Mouse (Mus musculus): Measurements from ENCODE around the gene Atp1a1. TPM values are rescaled to one million over a fixed set of nuclear protein-coding genes. Genes with fewer than 3 reads are reported as not detected.

The Atp1a1 gene
- total and polyA plus RNA-seq, 2 experiments from 2014 or later = 56.7 to 235 TPM

- no peaks in the 10 kb centered on the region for H3K9me3 ChIP-seq (ENCODE audit: low read length)
- WGBS = 69% methylated on average over 5 of the region's 5 CpGs
- H3K27ac ChIP-seq (ENCODE audit: low read depth, low read length) = no peak overlapping the region
- no peak overlapping the region for H3K4me3 ChIP-seq (ENCODE audit: low read depth, low read length)
- no peaks in the 10 kb centered on the region for H3K36me3 ChIP-seq (ENCODE audit: insufficient read depth, low read length)
- no peak for TF ChIP-seq CTCF (IDR thresholded peaks at IDR 0.05)
- no peak overlapping the region for H3K9ac ChIP-seq (replicated peaks; ENCODE audit: low read length, poor library complexity, severe bottlenecking)
- no peak overlapping the region for H3K4me2 ChIP-seq (ENCODE audit: low read depth, low read length, poor library complexity, severe bottlenecking)
- H3K27me3 ChIP-seq (ENCODE audit: insufficient read depth, low read length) = no peaks in the 10 kb centered on the region
- no peaks in the 10 kb centered on the region for H3K4me1 ChIP-seq (ENCODE audit: insufficient read depth, low read length)
- DNase-seq (ENCODE audit: low spot score) (no peak), ATAC-seq (ENCODE audit: low FRiP score) (no peak)
These were observed 42.3 kb upstream of the Atp1a1 start for GRCm38 (mm10) chr3:101646806-101647205.

DNA sequence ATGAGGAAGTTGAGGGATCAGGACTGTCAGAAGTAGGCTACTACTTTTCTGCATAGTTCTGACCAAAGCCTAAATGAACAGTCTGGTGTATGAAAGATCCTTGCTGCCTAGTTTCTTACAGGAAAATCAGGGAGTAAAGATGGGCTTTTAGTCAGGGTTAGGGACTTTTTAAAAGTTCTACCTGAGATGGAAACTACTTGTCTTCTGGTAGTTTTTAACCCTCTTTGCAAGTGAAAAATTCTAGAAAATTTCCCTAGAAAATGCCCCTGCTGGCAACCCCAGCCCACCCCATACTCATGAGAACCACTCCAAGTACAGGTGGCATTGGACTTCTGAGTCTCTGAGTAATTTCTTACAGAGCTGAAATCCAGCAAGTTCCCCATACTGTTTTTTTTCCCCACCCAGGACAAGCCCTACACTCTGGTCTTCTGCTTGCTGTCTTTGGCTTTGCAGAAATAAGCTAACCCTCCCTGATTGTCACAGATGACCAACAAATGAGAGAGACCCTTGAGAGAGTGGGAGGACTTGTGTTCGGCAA is 41.2 kb upstream of the Atp1a1 start:
- no peaks in the 10 kb centered on the region for H3K9me3 ChIP-seq (ENCODE audit: low read length)
- no peak overlapping the region for H3K9ac ChIP-seq (replicated peaks; ENCODE audit: low read length, poor library complexity, severe bottlenecking)
- H3K4me2 ChIP-seq (ENCODE audit: low read depth, low read length, poor library complexity, severe bottlenecking) = no peak overlapping the region
- no peaks in the 10 kb centered on the region for H3K27me3 ChIP-seq (ENCODE audit: insufficient read depth, low read length)
- ATAC-seq (ENCODE audit: low FRiP score) (no peak), DNase-seq (ENCODE audit: low spot score) (no peak)
- H3K4me1 ChIP-seq (ENCODE audit: insufficient read depth, low read length) = no peaks in the 10 kb centered on the region
- no peak overlapping the region for H3K4me3 ChIP-seq (ENCODE audit: low read depth, low read length)
- H3K36me3 ChIP-seq (ENCODE audit: insufficient read depth, low read length) = no peaks in the 10 kb centered on the region
- no peak overlapping the region for H3K27ac ChIP-seq (ENCODE audit: low read depth, low read length)
- no peak for TF ChIP-seq CTCF (IDR thresholded peaks at IDR 0.05)
- 63% methylated on average over 1 of the region's 1 CpGs for WGBS

DNA sequence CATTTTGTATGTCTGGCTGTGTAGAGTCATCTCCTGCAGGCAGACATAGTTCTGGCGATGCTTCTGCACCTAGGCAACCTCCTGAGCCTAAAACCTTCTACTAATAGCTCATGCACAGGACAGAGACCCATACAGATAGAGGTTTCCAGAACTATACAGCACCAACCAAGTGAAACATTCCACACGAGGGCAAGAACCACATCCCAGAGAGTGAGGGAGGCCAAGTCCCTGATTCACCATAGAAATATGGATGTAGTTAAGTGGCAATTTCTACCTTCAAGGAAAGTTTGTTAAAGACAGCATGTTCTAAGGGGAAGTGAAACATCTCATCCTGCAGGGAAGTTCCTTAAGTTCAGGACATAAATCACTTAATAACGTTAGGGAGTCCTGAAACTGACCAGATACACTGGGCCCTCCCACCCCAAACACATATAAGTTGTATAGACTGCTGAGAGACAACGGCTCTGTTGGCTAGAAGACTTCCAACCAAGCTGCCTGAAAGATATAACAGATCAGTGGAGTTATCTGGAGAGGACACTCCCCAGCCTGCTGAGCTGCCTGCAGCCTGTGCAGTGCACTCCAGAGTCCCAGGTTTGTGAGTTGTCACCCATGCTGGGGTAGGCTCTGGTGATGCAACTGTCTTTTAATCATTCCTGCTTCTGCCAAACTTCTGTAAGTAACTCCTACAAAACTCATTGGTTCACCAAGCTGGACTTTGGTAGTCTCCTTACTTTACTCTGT is 39.7 kb upstream of the Atp1a1 start:
- no peak for ATAC-seq (ENCODE audit: low FRiP score)
- 83% methylated on average over 4 of the region's 4 CpGs for WGBS
- no peak for TF ChIP-seq CTCF (IDR thresholded peaks at IDR 0.05)
- Histone ChIP-seq H3K9ac (replicated peaks; ENCODE audit: low read length, poor library complexity, severe bottlenecking) (no peak overlapping the region), H3K4me3 (ENCODE audit: low read depth, low read length) (no peak overlapping the region), H3K36me3 (ENCODE audit: insufficient read depth, low read length) (no peaks in the 10 kb centered on the region), H3K27me3 (ENCODE audit: insufficient read depth, low read length) (no peaks in the 10 kb centered on the region), H3K4me1 (ENCODE audit: insufficient read depth, low read length) (no peaks in the 10 kb centered on the region), H3K27ac (ENCODE audit: low read depth, low read length) (no peak overlapping the region), H3K4me2 (ENCODE audit: low read depth, low read length, poor library complexity, severe bottlenecking) (no peak overlapping the region), H3K9me3 (ENCODE audit: low read length) (no peaks in the 10 kb centered on the region)
- DNase-seq (ENCODE audit: low spot score) = no peak

- Histone ChIP-seq H3K9me3 (ENCODE audit: low read length) (no peaks in the 10 kb centered on the region), H3K4me1 (ENCODE audit: insufficient read depth, low read length) (no peaks in the 10 kb centered on the region), H3K27ac (ENCODE audit: low read depth, low read length) (no peak overlapping the region), H3K36me3 (ENCODE audit: insufficient read depth, low read length) (no peaks in the 10 kb centered on the region), H3K4me3 (ENCODE audit: low read depth, low read length) (no peak overlapping the region), H3K9ac (replicated peaks; ENCODE audit: low read length, poor library complexity, severe bottlenecking) (no peak overlapping the region), H3K27me3 (ENCODE audit: insufficient read depth, low read length) (no peaks in the 10 kb centered on the region), H3K4me2 (ENCODE audit: low read depth, low read length, poor library complexity, severe bottlenecking) (no peak overlapping the region)
- ATAC-seq (ENCODE audit: low FRiP score) (no peak), DNase-seq (ENCODE audit: low spot score) (no peak)
- 91% methylated on average over 2 of the region's 2 CpGs for WGBS
- no peak for TF ChIP-seq CTCF (IDR thresholded peaks at IDR 0.05)
These were observed 38.8 kb upstream of the Atp1a1 start for GRCm38 (mm10) chr3:101643264-101643663.

GRCm38 (mm10) chr3:101638223-101638622 is 33.7 kb upstream of the Atp1a1 start:
- no peak overlapping the region for H3K9ac ChIP-seq (replicated peaks; ENCODE audit: low read length, poor library complexity, severe bottlenecking)
- TF ChIP-seq CTCF (IDR thresholded peaks at IDR 0.05) = no peak
- peaks cover 10% of the 10 kb centered on the region; the same call in 1 of the 2 replicates for H3K4me1 ChIP-seq (ENCODE audit: insufficient read depth, low read length)
- H3K27me3 ChIP-seq (ENCODE audit: insufficient read depth, low read length) = no peaks in the 10 kb centered on the region
- H3K9me3 ChIP-seq (ENCODE audit: low read length) = no peaks in the 10 kb centered on the region
- H3K27ac ChIP-seq (ENCODE audit: low read depth, low read length) = no peak overlapping the region
- WGBS = 92% methylated on average over 2 of the region's 2 CpGs
- H3K36me3 ChIP-seq (ENCODE audit: insufficient read depth, low read length) = no peaks in the 10 kb centered on the region
- ATAC-seq (ENCODE audit: low FRiP score) (no peak), DNase-seq (ENCODE audit: low spot score) (no peak)
- H3K4me3 ChIP-seq (ENCODE audit: low read depth, low read length) = no peak overlapping the region
- no peak overlapping the region for H3K4me2 ChIP-seq (ENCODE audit: low read depth, low read length, poor library complexity, severe bottlenecking)

- Histone ChIP-seq H3K27ac (ENCODE audit: low read depth, low read length) (no peak overlapping the region), H3K9ac (replicated peaks; ENCODE audit: low read length, poor library complexity, severe bottlenecking) (no peak overlapping the region), H3K36me3 (ENCODE audit: insufficient read depth, low read length) (no peaks in the 10 kb centered on the region), H3K4me2 (ENCODE audit: low read depth, low read length, poor library complexity, severe bottlenecking) (no peak overlapping the region), H3K4me3 (ENCODE audit: low read depth, low read length) (no peak overlapping the region), H3K9me3 (ENCODE audit: low read length) (no peaks in the 10 kb centered on the region), H3K27me3 (ENCODE audit: insufficient read depth, low read length) (no peaks in the 10 kb centered on the region), H3K4me1 (ENCODE audit: insufficient read depth, low read length) (peaks cover 10% of the 10 kb centered on the region; the same call in 1 of the 2 replicates)
- no peak for TF ChIP-seq CTCF (IDR thresholded peaks at IDR 0.05)
- DNase-seq (ENCODE audit: low spot score) (no peak), ATAC-seq (ENCODE audit: low FRiP score) (no peak)
- WGBS = 69% methylated on average over 7 of the region's 7 CpGs
These were observed 32.0 kb upstream of the Atp1a1 start for GRCm38 (mm10) chr3:101636510-101636909.
